11 mouse cellular contexts compared by ENCODE assay signal in the genomic region with DNA sequence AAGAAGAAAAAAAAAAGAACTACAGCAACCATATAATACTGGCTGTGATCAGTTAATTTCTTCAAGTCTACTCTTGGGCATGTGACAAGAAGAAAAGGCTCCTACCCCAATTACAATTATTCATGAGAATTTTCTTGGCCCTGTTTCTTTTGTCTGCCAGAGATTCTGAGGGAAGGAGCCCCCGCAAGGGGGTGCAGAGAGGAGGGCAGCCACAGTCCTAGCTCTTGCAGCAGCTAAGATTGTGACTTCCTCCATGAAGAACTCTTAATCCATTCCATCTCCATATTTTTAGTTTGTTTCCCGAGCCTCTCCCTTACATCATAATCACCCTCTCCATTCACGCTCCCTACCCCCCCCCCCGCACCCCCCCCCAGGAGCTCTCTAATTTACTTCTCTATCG. TPM values are rescaled to one million over a fixed set of nuclear protein-coding genes. Genes with fewer than 3 reads are reported as not detected.
DNase-seq lines count a peak whose midpoint lies in the region; ATAC-seq and TF ChIP-seq lines count a peak whose summit lies in the region.
"Had no signal": no experiment of that assay in that cellular context is flagged by ENCODE, and none has a peak within 500 bp of the region (broad histone marks: within the 10 kb centered on the region; RNA-seq: fewer than 3 reads in every experiment).

No protein-coding gene starts in this region.

- H3K9ac ChIP-seq in hindbrain, embryonic 11.5 days (ENCODE audit: low read depth, low read length) = no peak overlapping the region
- H3K9ac ChIP-seq in liver, postnatal 0 days (replicated peaks) = no peak overlapping the region

- TF ChIP-seq EP300 in liver, postnatal 0 days (IDR thresholded peaks at IDR 0.05; ENCODE audit: low read depth) = no peak

- no peaks in the 10 kb centered on the region for H3K9me3 ChIP-seq in hindbrain, embryonic 11.5 days (ENCODE audit: control insufficient read depth, low read length)
- no peaks in the 10 kb centered on the region for H3K9me3 ChIP-seq in midbrain, embryonic 10.5 days (replicated peaks)
- H3K9me3 ChIP-seq in liver, postnatal 0 days (ENCODE audit: low read length) = no peaks in the 10 kb centered on the region

- peaks cover 5% of the 10 kb centered on the region; the same call in 1 of the 2 replicates for H3K4me1 ChIP-seq in hindbrain, embryonic 11.5 days (replicated peaks; ENCODE audit: control insufficient read depth, insufficient read depth, low read length)
- H3K4me1 ChIP-seq in midbrain, embryonic 10.5 days = peaks cover 24% of the 10 kb centered on the region
- peaks cover 6% of the 10 kb centered on the region; the same call in 1 of the 2 replicates for H3K4me1 ChIP-seq in liver, postnatal 0 days (ENCODE audit: insufficient read depth)

- H3K4me3 ChIP-seq in hindbrain, embryonic 11.5 days (ENCODE audit: low read depth, low read length) = no peak overlapping the region
- peak overlapping the region; percentile 22; the same call in 1 of the 2 replicates for H3K4me3 ChIP-seq in midbrain, embryonic 10.5 days
- no peak overlapping the region for H3K4me3 ChIP-seq in liver, postnatal 0 days (ENCODE audit: low read depth, low read length)

- DNase-seq in right cerebral cortex, postnatal 10 days (ENCODE audit: low spot score in 2 of 2) = peak; percentile 57 to 62
- DNase-seq in right cerebral cortex, postnatal 14 days = no peak
- DNase-seq in hindbrain, embryonic 11.5 days (ENCODE audit: low spot score) = no peak
- peak; percentile 18 for DNase-seq in midbrain, embryonic 10.5 days (ENCODE audit: low spot score)
- DNase-seq in liver = no peak
- DNase-seq in adrenal gland, postnatal 14 days = no peak
- no peak for DNase-seq in thymus, postnatal 0 days (ENCODE audit: low spot score)
- DNase-seq in liver, postnatal 0 days = no peak
- DNase-seq: gastrocnemius, postnatal 10 days; lung, adult 2 months had no signal

- no peak for TF ChIP-seq CTCF in liver, postnatal 0 days (IDR thresholded peaks at IDR 0.05; ENCODE audit: low read depth)

- no peaks in the 10 kb centered on the region for H3K27me3 ChIP-seq in hindbrain, embryonic 11.5 days (ENCODE audit: control insufficient read depth, insufficient read depth, low read length)
- no peaks in the 10 kb centered on the region for H3K27me3 ChIP-seq in midbrain, embryonic 10.5 days (ENCODE audit: low read depth, poor library complexity, severe bottlenecking)
- no peaks in the 10 kb centered on the region for H3K27me3 ChIP-seq in liver, postnatal 0 days (ENCODE audit: insufficient read depth, low read length)
- H3K27me3 ChIP-seq: CH12.LX had no signal

- no peak overlapping the region for H3K27ac ChIP-seq in hindbrain, embryonic 11.5 days (ENCODE audit: low read depth, low read length)
- H3K27ac ChIP-seq in midbrain, embryonic 10.5 days (replicated peaks) = peak overlapping the region; percentile 66
- H3K27ac ChIP-seq in liver, postnatal 0 days (ENCODE audit: low read depth) = no peak overlapping the region

- no peak overlapping the region for H3K4me2 ChIP-seq in hindbrain, embryonic 11.5 days (replicated peaks; ENCODE audit: low read depth, low read length)
- no peak overlapping the region for H3K4me2 ChIP-seq in liver, postnatal 0 days (ENCODE audit: low read depth, low read length)

- H3K36me3 ChIP-seq in hindbrain, embryonic 11.5 days (ENCODE audit: control insufficient read depth, insufficient read depth, low read length) = no peaks in the 10 kb centered on the region
- peaks cover 16% of the 10 kb centered on the region; the same call in 1 of the 2 replicates for H3K36me3 ChIP-seq in midbrain, embryonic 10.5 days
- H3K36me3 ChIP-seq in liver, postnatal 0 days (replicated peaks; ENCODE audit: insufficient read depth, low read length) = no peaks in the 10 kb centered on the region; the same call in 1 of the 2 replicates

- WGBS in hindbrain, embryonic 11.5 days = 35% methylated on average over 4 of the region's 5 CpGs
- WGBS in midbrain, embryonic 10.5 days = 47% methylated on average over 4 of the region's 5 CpGs
- 66% methylated on average over 5 of the region's 5 CpGs for WGBS in liver, postnatal 0 days (ENCODE audit: insufficient replicate concordance)

- peak; percentile 51 for ATAC-seq in hindbrain, embryonic 11.5 days (ENCODE audit: low FRiP score)
- no peak for ATAC-seq in liver, postnatal 0 days

RNA-seq across cellular contexts. Expression of a gene that starts 39.4 kb away (rescaled TPM):
- polyA plus RNA-seq in hindbrain, embryonic 11.5 days (2014; fragmentation: Nextera tagmentation; extraction: Ambion mirVana) = 3.3 and 4.5 TPM in 2 replicates
- 2.2 and 2.7 TPM in 2 replicates for polyA plus RNA-seq in midbrain, embryonic 10.5 days (2016; fragmentation: Nextera tagmentation; extraction: Ambion mirVana)
- total RNA-seq in adrenal gland, postnatal 14 days (2021) = 4.1 and 4.2 TPM in 2 replicates
- 3.2 and 3.8 TPM in 2 replicates for polyA plus RNA-seq in thymus, postnatal 0 days (2015; fragmentation: Nextera tagmentation; extraction: Ambion mirVana)
- polyA plus RNA-seq in liver, postnatal 0 days (2015; fragmentation: Nextera tagmentation; extraction: Ambion mirVana) = 2.7 and 2.8 TPM in 2 replicates

Comparison
In these comparisons a context has a peak if more than half of its experiments do, and no peak if none do; other contexts are left out.
1. DNase-seq: peak in right cerebral cortex, postnatal 10 days (2 of 2) and midbrain, embryonic 10.5 days (single experiment); none in right cerebral cortex, postnatal 14 days (single experiment), hindbrain, embryonic 11.5 days (single experiment), liver (single experiment), adrenal gland, postnatal 14 days (single experiment), thymus, postnatal 0 days (single experiment) and liver, postnatal 0 days (single experiment).